Mouse (Mus musculus): Measurements from ENCODE around the gene Daxx.

The Daxx gene

DNA sequence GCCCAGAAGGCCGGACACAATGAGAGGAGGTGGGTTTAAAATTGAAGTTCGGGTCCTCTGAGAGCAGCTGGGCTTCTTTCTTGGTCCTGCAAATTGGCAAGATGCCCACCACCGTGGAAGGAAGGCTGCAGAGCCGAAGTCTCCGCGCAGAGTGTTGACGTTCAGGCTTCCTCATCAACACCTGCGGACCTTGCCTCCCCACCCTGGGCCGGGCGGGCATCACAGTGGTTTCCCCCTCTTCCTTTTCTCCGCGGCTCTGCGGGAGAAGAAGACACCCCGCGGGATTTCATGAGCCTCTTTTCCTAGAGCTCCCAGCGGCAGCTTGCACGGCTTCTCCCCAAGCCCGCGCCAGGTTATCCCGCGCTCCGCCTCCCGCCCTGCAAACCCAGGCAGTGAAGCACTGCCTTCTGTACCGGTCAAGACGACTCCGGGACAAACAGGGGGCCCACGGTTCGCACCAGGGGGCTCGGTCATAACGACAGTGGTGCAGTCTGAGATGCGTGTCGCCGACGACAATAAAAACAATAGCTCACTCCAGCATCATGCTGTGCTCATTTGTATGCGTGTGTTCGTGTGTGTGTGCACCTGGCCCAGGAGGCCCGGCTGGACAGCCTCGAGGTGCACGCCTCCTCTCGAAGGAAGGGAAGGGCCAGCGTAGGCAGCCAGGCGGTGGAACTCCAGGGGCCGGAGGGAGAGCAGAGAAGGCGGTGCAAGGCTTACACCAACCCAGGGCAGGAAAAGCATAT lies 710 bp upstream of the Daxx start:
- TF ChIP-seq GATA4 (IDR thresholded peaks at IDR 0.05; ENCODE audit: insufficient replicate concordance, low read length) = no peak

DNA sequence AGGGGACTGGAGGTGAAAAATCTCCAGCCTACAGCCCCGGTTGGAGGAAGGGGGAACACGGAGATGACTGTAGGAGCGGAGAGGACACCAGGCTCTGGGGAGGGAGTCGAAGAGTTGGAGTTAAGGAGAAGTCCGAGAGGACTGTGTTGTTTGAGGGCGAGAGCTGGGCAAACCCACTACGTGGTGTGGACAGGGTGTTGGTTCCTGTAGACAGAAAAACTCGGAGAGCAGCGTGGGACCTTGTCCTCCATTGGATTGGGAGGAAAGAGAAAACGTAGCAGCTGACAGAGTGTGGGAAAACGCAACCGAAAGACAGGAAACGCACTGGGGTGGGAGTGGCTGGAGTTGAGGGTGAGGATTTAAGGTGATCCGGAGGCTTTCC lies 646 bp downstream of the Daxx start:
- TF ChIP-seq GATA4 (IDR thresholded peaks at IDR 0.05; ENCODE audit: insufficient replicate concordance, low read length) = no peak

DNA sequence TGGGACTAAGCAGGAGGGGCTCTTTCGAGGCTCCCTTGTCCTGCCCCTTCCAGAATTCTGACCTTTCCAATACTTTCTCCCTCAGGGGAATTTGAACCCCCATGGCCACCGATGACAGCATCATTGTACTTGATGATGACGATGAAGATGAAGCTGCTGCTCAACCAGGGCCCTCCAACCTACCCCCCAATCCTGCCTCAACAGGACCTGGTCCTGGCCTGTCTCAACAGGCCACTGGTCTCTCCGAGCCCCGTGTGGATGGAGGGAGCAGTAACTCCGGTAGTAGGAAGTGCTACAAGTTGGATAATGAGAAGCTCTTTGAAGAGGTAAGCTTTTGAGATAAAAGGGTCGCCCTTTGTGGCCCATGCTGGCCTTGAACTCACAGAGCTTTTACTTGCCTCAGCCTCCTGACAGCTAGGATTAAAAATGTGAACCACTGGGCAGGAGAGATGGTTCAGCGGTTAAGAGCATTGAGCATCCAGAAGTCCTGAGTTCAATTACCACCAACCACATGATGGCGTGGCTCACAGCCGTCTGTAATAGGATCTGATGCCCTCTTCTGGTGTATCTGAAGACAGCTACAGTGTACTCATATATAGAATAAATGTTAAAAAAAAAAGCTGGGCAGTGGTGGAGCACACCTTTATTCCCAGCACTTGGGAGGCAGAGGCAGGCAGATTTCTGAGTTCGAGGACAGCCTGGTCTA lies 1.3 kb downstream of the Daxx start:
- no peak for TF ChIP-seq GATA4 (IDR thresholded peaks at IDR 0.05; ENCODE audit: insufficient replicate concordance, low read length)

DNA sequence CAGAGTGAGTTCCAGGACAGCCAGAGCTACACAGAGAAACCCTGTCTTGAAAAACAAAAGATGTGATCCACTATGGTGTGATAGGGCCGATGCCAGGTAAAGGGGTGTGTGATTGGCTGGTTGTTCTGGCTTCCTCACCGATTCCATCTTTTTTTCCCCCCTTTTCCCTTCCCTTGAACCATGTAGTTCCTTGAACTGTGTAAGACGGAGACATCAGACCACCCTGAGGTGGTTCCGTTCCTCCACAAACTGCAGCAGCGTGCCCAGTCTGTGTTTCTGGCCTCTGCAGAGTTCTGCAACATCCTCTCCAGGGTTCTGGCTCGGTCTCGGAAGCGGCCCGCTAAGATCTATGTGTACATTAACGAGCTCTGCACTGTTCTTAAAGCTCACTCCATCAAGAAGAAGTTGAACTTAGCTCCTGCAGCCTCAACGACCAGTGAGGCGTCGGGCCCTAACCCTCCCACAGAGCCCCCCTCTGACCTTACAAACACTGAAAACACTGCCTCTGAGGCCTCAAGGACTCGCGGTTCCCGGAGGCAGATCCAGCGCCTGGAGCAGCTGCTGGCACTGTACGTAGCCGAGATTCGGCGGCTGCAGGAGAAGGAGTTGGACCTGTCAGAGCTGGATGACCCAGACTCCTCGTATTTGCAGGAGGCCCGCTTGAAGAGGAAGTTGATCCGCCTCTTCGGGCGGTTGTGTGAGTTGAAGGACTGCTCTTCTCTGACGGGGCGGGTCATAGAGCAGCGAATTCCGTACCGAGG lies 2.0 kb downstream of the Daxx start:
- no peak for TF ChIP-seq GATA4 (IDR thresholded peaks at IDR 0.05; ENCODE audit: insufficient replicate concordance, low read length)

DNA sequence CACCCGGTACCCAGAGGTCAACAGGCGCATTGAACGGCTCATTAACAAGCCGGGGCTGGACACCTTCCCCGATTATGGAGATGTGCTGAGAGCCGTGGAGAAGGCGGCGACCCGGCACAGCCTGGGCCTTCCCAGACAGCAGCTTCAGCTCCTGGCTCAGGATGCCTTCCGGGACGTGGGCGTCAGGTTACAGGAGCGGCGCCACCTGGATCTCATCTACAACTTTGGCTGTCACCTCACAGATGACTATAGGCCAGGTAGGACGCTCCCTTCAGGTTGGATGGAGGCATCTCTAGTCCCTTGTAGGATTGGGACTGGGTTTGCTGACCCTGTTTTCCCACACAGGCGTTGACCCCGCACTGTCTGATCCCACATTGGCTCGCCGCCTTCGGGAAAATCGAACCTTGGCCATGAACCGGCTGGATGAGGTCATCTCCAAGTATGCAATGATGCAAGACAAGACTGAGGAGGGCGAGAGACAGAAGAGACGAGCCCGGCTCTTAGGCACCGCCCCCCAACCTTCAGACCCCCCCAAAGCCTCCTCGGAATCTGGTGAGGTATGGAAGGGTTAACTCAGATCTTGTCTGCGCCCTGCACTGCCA lies 2.7 kb downstream of the Daxx start:
- TF ChIP-seq GATA4 (IDR thresholded peaks at IDR 0.05; ENCODE audit: insufficient replicate concordance, low read length) = no peak

DNA sequence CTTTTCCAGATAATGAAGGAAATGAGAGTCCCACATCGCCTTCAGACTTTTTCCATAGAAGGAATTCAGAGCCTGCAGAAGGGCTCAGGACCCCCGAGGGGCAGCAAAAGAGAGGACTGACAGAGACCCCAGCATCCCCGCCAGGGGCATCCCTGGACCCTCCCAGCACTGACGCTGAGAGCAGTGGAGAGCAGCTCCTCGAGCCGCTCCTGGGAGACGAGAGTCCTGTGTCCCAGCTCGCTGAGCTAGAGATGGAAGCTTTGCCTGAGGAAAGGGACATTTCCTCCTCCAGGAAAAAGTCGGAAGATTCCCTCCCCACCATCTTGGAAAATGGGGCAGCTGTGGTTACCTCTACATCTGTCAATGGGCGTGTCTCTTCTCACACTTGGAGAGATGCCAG lies 4.0 kb downstream of the Daxx start:
- no peak for TF ChIP-seq GATA4 (IDR thresholded peaks at IDR 0.05; ENCODE audit: insufficient replicate concordance, low read length)

DNA sequence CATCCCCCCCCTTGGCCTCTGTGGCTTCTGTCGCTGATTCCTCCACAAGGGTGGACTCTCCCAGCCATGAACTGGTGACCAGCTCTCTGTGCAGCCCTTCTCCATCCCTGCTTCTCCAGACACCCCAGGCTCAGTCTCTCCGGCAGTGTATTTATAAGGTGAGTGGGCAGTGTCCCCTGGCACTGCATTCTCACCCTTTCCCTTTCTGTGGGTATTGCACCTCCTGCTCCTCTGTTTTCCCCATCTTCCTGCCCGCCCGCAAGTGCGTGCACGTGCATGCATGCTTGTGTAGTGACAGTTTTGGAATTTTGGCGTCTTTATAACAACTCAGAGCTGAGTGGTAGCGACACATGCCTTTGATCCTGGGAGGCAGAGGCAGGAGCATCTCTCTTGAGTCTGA lies 4.7 kb downstream of the Daxx start:
- TF ChIP-seq GATA4 (IDR thresholded peaks at IDR 0.05; ENCODE audit: insufficient replicate concordance, low read length) = no peak

DNA sequence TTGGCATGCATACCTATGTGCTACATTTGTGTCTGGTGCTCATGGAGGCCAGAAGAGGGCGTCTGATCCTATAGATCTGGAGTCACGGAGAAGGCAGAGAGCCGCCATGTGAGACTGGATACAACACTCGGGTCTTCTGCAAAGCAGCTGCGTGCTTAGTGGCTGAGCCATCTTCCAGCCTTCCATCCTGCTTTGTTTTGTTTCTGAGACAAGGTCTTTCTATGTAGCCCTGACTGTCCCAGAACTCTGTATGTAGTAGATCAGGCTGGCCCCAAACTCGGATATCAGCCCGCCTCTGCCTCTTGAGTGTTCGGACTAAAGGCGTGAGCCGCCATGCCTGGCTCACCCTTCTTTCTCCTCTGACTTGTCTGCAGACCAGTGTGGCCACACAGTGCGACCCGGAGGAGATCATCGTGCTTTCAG lies 5.8 kb downstream of the Daxx start:
- TF ChIP-seq GATA4 (IDR thresholded peaks at IDR 0.05; ENCODE audit: insufficient replicate concordance, low read length) = no peak

DNA sequence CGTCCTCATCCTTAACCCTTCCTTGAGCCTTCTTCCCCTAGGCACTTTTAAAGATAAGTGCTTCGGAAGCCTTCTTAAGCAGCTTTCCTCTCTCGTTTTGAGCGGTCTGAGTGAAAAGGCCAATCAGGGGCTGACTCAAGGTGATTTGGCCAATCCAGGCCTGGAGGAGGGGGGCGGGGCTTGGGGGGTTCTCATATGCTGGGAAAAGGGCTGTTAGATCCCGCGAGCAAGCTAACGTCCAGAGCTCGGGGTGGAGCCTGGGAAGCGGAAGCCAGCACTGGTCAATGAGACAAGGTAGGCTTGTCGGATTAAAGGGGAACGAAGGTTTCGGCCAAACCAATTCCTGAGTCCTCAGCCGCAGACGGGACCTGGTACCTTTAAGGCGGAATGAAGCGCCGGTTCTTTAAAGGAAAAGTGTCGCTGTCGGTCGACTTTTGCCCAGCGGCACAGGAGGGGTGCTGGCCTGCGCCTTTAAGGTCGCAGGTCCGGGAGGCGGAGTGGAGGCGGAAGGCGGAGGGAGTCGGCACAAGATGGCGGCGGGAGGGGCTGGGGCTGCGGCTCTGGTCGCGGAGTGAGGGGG lies 6.5 kb downstream of the Daxx start, which contains the start of the genes Tapbp and Zbtb22:
TSS of gene Tapbp (plus strand) at position 229 of the 580 bp plus-strand sequence.
TSS of gene Zbtb22 (plus strand) at position 234 of the 580 bp plus-strand sequence.
- TF ChIP-seq GATA4 (IDR thresholded peaks at IDR 0.05; ENCODE audit: insufficient replicate concordance, low read length) = no peak; the same call in 1 of the 2 replicates

DNA sequence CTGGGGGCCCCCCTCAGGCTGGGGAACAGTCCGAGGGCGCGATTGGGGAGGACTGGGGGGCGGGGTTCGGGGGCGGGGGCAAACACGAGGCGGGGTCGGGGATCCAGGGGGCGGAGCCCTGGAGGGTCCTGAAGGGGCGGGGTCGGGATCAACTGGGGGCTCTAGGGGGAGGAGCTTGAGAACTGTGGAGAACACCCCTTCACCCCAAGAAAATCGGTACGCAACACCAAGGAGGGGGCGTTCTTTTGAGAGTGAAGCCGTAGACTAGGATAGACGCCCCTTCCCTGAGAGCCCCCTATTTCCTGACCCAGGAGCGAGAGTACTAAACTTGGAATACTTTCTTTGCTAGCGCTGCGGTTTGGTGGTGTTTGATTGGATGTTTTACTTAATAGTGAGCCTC lies 7.1 kb downstream of the Daxx start:
- no peak for TF ChIP-seq GATA4 (IDR thresholded peaks at IDR 0.05; ENCODE audit: insufficient replicate concordance, low read length)

DNA sequence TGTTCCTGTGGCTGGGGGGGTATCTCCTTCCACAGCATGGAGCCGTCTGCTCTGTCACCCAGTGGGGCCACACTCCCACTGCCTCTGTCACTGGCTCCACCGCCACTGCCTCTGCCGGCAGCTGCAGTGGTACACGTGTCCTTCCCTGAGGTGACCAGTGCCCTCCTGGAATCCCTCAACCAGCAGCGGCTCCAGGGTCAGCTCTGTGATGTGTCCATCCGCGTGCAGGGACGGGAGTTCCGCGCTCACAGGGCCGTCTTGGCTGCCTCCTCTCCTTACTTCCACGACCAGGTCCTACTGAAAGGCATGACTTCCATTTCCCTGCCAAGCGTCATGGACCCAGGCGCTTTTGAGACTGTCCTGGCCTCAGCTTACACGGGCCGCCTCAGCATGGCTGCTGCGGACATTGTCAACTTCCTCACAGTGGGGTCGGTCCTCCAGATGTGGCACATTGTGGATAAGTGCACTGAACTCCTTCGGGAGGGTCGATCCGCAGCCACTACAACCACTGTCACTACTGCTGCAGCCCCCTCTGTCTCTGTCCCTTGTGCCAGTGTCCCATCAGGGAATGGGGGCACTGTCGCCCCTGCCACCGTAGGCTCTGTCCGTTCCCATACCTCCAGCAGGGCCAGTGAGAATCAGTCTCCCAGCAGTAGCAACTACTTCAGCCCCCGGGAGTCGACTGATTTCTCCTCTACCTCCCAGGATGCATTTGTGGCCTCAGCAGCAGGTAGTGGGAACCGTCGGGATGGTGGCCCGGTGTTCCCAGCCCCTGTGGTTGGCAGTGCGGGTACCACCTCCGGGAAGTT lies 7.8 kb downstream of the Daxx start:
- TF ChIP-seq GATA4 (IDR thresholded peaks at IDR 0.05; ENCODE audit: insufficient replicate concordance, low read length) = no peak

DNA sequence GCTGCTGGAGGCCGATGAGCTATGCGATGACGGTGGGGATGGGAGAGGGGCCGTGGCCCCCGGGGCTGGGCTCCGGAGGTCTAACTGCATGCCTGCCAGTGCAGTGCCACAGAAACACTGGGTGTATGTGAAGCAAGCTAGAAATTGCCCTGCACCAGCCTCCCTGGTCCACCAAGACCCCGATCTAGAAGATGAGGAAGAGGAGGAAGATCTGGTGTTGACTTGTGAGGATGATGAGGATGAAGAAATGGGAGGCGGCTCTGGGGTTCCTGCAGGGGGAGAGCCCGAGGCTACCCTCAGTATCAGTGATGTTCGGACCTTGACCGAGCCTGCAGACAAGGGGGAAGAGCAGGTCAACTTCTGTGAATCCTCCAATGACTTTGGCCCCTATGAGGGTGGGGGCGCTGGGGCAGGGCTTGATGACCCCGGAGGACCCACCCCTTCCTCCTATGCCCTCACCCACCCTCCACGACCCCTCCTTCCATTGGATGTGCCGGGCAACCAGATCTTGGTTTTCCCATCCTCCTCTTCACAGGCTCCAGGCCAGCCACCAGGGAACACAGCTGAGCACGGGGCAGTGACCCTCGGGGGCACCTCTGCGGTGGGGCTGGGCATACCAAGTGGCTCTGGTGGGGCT lies 8.6 kb downstream of the Daxx start:
- TF ChIP-seq GATA4 (IDR thresholded peaks at IDR 0.05; ENCODE audit: insufficient replicate concordance, low read length) = no peak

DNA sequence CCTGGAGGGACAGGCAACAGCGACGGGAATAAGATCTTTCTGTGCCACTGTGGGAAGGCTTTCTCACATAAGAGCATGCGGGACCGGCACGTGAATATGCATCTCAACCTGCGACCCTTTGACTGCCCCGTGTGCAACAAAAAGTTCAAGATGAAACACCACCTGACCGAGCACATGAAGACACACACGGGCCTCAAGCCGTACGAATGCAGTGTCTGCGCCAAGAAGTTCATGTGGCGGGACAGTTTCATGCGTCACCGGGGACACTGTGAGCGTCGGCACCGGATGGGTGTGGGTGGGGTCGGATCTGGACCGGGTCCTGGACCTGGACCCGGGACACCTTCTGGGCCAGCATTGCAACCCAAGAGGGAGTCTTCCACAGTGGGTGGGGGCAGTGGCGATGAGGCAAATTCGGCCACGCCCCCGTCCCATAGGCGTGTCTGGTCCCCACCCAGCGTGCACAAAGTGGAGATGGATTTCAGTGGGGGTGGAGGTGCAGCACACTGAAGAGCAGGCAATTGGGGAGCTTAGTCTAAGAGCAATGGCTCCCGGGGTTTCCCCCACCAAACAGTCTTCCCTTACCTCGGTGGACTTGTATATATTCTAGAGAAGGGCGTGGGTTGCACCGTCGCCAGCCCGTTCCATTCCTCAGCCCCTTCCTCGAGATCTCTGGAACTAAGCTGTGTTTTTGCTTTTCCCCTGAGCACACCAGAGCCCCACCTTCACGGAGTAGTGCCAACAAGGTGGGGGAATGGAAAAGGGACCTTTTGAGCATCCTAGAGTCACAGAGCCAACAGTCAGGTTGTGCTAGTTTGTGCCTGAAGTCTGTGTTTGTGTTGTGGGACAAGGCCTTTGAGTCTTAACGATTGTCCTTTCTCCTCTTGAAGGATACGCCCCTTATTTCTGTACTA lies 9.3 kb downstream of the Daxx start:
- no peak for TF ChIP-seq GATA4 (IDR thresholded peaks at IDR 0.05; ENCODE audit: insufficient replicate concordance, low read length)

Data from liver, adult (tissue).